Mouse (Mus musculus): ENCODE data around the gene Ubl4b.

- TF ChIP-seq GATA1 (IDR thresholded peaks at IDR 0.05; ENCODE audit: borderline replicate concordance, low read length): no peak
- no peak for TF ChIP-seq CTCF (IDR thresholded peaks at IDR 0.05; ENCODE audit: low read depth, low read length)
- TF ChIP-seq TAL1 (conservative IDR thresholded peaks at IDR 0.05; ENCODE audit: low read depth, low read length): no peak
- TF ChIP-seq POLR2AphosphoS5 (IDR thresholded peaks at IDR 0.05; ENCODE audit: insufficient replicate concordance, low read depth, low read length): no peak
- TF ChIP-seq GATA2 (IDR thresholded peaks at IDR 0.05; ENCODE audit: borderline replicate concordance, low read depth, low read length): no peak
These were observed 41.1 kb upstream of the Ubl4b start for GRCm38 (mm10) chr3:107595938-107596461.
